ENCODE assay signal across 8 mouse cellular contexts in genomic region chr9:47529602-47530450, GRCm38 (mm10). TPM values are rescaled to one million over a fixed set of nuclear protein-coding genes. Genes with fewer than 3 reads are reported as not detected.
DNase-seq lines count a peak whose midpoint lies in the region; ATAC-seq lines count a peak whose summit lies in the region.

Gene Cadm1, plus strand, starts transcription at chr9:47530173.

- no peaks in the 10 kb centered on the region for H3K27me3 ChIP-seq in hindbrain, embryonic 16.5 days (replicated peaks; ENCODE audit: control insufficient read depth, insufficient read depth, low read length)

- H3K9ac ChIP-seq in hindbrain, embryonic 16.5 days (ENCODE audit: low read depth, low read length): peak within 1 kb of the TSS; percentile 95

- H3K9me3 ChIP-seq in hindbrain, embryonic 16.5 days (ENCODE audit: control insufficient read depth, low read length): no peaks in the 10 kb centered on the region

- ATAC-seq in hindbrain, embryonic 16.5 days: peak; percentile 97

- H3K4me2 ChIP-seq in hindbrain, embryonic 16.5 days (ENCODE audit: low read length): peak within 1 kb of the TSS; percentile 61

- peak; percentile 97 to 98 for DNase-seq in adrenal gland, adult (ENCODE audit: inconsistent age in 2 of 2, low spot score in 1 of 2)
- peak; percentile 99 for DNase-seq in embryo, embryonic 10 days (ENCODE audit: low spot score)
- DNase-seq in gastrocnemius, adult 8-10 months (ENCODE audit: low spot score in 2 of 2): peak; percentile 88 to 93
- DNase-seq in layer of hippocampus, postnatal 36 days: peak; percentile 95 to 96
- peak; percentile 94 for DNase-seq in lung, postnatal 14 days
- peak; percentile 95 for DNase-seq in ovary, postnatal 36 days (ENCODE audit: low spot score)
- DNase-seq in thymus, postnatal 10 days (ENCODE audit: low spot score in 2 of 2): peak; percentile 82 to 85

- WGBS in hindbrain, embryonic 16.5 days: under 1% methylated on average over 59 of the region's 72 CpGs

- H3K36me3 ChIP-seq in hindbrain, embryonic 16.5 days (ENCODE audit: control insufficient read depth, insufficient read depth, low read length): no peaks in the 10 kb centered on the region

- H3K27ac ChIP-seq in hindbrain, embryonic 16.5 days (ENCODE audit: low read depth, low read length): peak within 1 kb of the TSS; percentile 93

- H3K4me3 ChIP-seq in hindbrain, embryonic 16.5 days (ENCODE audit: low read length): peak within 1 kb of the TSS; percentile 92

- peaks cover 9% of the 10 kb centered on the region for H3K4me1 ChIP-seq in hindbrain, embryonic 16.5 days (ENCODE audit: control insufficient read depth, insufficient read depth, low read depth, low read length)

RNA-seq across cellular contexts. Expression of gene Cadm1, which starts in this region (rescaled TPM):
- 1 to 10 TPM; 3.8 to 8.5 (median 6.1) TPM for total RNA-seq in gastrocnemius, adult 8-10 months (2022)
- polyA plus RNA-seq in hindbrain, embryonic 16.5 days (2015; fragmentation: Nextera tagmentation; extraction: Ambion mirVana): 218 and 226 TPM in 2 replicates
- 100 to 1,000 TPM; 232 to 234 TPM for total RNA-seq in layer of hippocampus, postnatal 36 days (2021)

Comparison
In these comparisons a context has a peak if more than half of its experiments do, and no peak if none do; other contexts are left out.
1. Peak in every context shown above with its lines: DNase-seq, ATAC-seq, H3K4me3 ChIP-seq and H3K27ac ChIP-seq.
2. RNA of gene Cadm1 (total RNA-seq): 232 to 234 TPM in layer of hippocampus, postnatal 36 days; 3.8 to 8.5 TPM in gastrocnemius, adult 8-10 months; every median in the first group is over 10 times any median in the second.